Mouse (Mus musculus): Measurements from ENCODE around the gene Tmem59. TPM values are rescaled to one million over a fixed set of nuclear protein-coding genes. Genes with fewer than 3 reads are reported as not detected.
A peak's percentile ranks its signal among the peaks of the same experiment; 100 is the strongest.

Tmem59 gene
- polyA plus RNA-seq, 1 experiment from 2014 or later = 352 TPM

DNA sequence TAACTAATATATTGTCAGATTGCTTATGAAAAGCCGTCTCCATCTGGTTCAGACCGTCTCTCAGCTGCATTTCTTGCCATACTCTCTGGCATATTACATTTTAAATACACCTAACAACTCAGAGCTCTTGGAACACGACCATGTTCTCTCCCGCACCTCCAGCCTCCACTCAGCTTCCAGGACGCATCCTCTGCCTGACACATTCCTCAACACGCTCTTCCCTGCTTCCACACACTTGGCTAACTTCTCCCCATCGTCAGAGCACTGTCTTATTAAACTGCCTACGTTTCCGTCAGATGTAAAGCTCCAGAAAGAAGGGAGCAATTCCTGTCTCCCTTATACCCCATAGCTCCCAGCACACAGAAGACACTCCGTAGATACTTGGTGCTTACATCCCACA lies 14.9 kb upstream of the Tmem59 start:
- Histone ChIP-seq H3K9me3 (ENCODE audit: control insufficient read depth, low read length) (no peaks in the 10 kb centered on the region), H3K27ac (replicated peaks in 1 of 2; ENCODE audit: control insufficient read depth in 1 of 2, insufficient read depth in 1 of 2, low read depth in 2 of 2, low read length in 2 of 2) (no peak overlapping the region), H3K4me3 (ENCODE audit: control insufficient read depth in 1 of 2, insufficient read depth in 1 of 2, low read depth in 1 of 2, low read length in 2 of 2) (no peak overlapping the region), H3K4me1 (ENCODE audit: control insufficient read depth in 2 of 2, insufficient read depth in 2 of 2, low read length in 2 of 2) (0 out of 4 replicates have a peak, but pooled peaks cover 0 to 2% of the 10 kb centered on the region in 2 experiments), H3K9ac (ENCODE audit: low read length) (no peak overlapping the region), H3K4me2 (ENCODE audit: low read length) (no peak overlapping the region), H3K36me3 (ENCODE audit: control insufficient read depth, insufficient read depth, low read length) (peaks cover 44% of the 10 kb centered on the region), H3K27me3 (ENCODE audit: control insufficient read depth, insufficient read depth, low read length) (no peaks in the 10 kb centered on the region)
- ATAC-seq (ENCODE audit: insufficient number of reproducible peaks, insufficient read depth, low FRiP score, low read depth) = no peak
- 80% methylated on average over 10 of the region's 10 CpGs for WGBS

DNA sequence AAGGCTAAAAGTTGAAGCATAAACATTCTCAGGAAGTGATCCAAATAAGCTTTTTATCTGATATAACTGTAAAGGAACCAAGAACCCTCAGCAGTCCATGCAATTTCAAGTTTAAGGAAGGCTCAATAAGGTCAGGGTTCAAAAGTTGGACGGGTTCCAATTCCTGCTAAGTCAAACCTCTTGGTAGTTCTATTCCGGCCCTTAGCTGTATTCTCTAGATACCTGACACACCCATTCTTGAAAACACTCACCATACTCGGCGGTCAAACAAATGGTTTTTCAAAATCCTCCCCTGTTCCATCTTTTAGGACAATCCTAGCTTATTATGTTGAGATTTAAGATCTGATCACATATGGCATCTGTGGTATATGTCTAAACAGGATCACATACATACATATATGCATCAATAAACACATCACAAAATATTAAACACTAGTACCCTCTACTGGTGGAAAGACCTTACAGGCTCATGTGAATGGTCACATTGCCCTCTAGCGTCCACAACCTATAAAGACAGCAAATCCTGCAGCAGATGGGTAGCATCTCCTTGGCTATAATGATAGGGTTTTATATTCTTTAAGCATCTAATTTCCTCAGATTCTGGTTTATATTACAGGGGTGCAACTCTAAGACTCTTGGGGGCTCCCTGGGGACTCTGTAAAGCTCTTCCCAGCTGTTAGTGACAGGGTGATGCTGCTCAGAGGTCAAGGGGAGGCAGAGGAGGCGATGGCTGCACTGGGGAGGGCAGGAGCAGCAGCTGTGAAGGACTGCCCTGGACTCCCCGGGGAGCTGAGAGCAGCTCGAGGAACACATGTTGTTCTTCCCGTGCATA lies 14.2 kb upstream of the Tmem59 start:
- 43% methylated on average over 9 of the region's 9 CpGs for WGBS
- no peak overlapping the region for H3K9ac ChIP-seq (ENCODE audit: low read length)
- no peak for ATAC-seq (ENCODE audit: insufficient number of reproducible peaks, insufficient read depth, low FRiP score, low read depth)
- 0 out of 4 replicates have a peak, but pooled peaks cover 0 to 2% of the 10 kb centered on the region in 2 experiments for H3K4me1 ChIP-seq (ENCODE audit: control insufficient read depth in 2 of 2, insufficient read depth in 2 of 2, low read length in 2 of 2)
- H3K9me3 ChIP-seq (ENCODE audit: control insufficient read depth, low read length) = no peaks in the 10 kb centered on the region
- no peak overlapping the region for H3K4me3 ChIP-seq (ENCODE audit: control insufficient read depth in 1 of 2, insufficient read depth in 1 of 2, low read depth in 1 of 2, low read length in 2 of 2)
- H3K27me3 ChIP-seq (ENCODE audit: control insufficient read depth, insufficient read depth, low read length) = no peaks in the 10 kb centered on the region
- peaks cover 39% of the 10 kb centered on the region for H3K36me3 ChIP-seq (ENCODE audit: control insufficient read depth, insufficient read depth, low read length)
- H3K4me2 ChIP-seq (ENCODE audit: low read length) = no peak overlapping the region
- no peak overlapping the region for H3K27ac ChIP-seq (replicated peaks in 1 of 2; ENCODE audit: control insufficient read depth in 1 of 2, insufficient read depth in 1 of 2, low read depth in 2 of 2, low read length in 2 of 2)

DNA sequence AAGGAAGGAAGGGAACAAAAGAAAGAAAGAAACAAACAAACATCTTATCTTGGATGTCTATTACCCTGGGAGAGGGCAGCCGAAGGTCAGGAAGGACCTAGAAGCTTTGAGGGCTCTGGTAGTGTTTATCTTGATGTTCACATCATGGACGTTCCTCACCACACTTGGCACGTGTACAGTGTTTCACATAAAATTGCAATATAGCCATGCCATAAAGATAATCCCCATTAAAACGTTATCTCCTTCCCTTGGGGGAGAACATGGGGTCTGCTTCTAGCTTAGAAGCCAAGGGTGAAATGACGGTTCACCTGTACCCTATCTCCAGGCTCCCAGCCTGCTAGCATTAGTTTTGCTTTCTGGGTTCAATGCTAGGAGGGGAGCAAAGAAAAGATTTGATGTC lies 11.5 kb upstream of the Tmem59 start:
- Histone ChIP-seq H3K9ac (ENCODE audit: low read length) (no peak overlapping the region), H3K9me3 (ENCODE audit: control insufficient read depth, low read length) (no peaks in the 10 kb centered on the region), H3K27ac (replicated peaks in 1 of 2; ENCODE audit: control insufficient read depth in 1 of 2, insufficient read depth in 1 of 2, low read depth in 2 of 2, low read length in 2 of 2) (no peak overlapping the region), H3K36me3 (ENCODE audit: control insufficient read depth, insufficient read depth, low read length) (peaks cover 34% of the 10 kb centered on the region), H3K4me3 (ENCODE audit: control insufficient read depth in 1 of 2, insufficient read depth in 1 of 2, low read depth in 1 of 2, low read length in 2 of 2) (no peak overlapping the region), H3K4me2 (ENCODE audit: low read length) (no peak overlapping the region), H3K27me3 (ENCODE audit: control insufficient read depth, insufficient read depth, low read length) (no peaks in the 10 kb centered on the region), H3K4me1 (ENCODE audit: control insufficient read depth in 2 of 2, insufficient read depth in 2 of 2, low read length in 2 of 2) (0 out of 4 replicates have a peak, but pooled peaks cover 0 to 2% of the 10 kb centered on the region in 2 experiments)
- 60% methylated on average over 5 of the region's 5 CpGs for WGBS
- no peak for ATAC-seq (ENCODE audit: insufficient number of reproducible peaks, insufficient read depth, low FRiP score, low read depth)

DNA sequence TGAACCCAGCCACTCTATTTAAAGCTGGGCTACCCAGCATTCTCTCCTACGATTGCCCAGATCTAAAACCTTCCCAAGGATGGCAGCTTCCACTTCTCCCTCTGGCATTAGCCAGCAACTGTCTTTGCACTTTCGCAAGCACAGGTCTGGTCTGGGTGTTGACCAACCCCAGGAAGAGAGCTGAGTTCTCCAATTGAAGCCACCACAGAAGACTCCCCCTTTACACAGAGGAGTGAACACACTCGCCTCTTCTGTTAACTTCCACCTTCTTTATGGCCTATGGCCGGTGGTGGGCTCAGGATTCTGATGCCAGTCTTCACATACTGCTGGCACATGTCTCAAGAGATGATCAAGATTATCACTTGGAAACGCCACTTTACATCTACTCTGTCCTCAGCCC lies 10.4 kb upstream of the Tmem59 start:
- Histone ChIP-seq H3K36me3 (ENCODE audit: control insufficient read depth, insufficient read depth, low read length) (peaks cover 45% of the 10 kb centered on the region), H3K27me3 (ENCODE audit: control insufficient read depth, insufficient read depth, low read length) (no peaks in the 10 kb centered on the region), H3K9me3 (ENCODE audit: control insufficient read depth, low read length) (no peaks in the 10 kb centered on the region), H3K9ac (ENCODE audit: low read length) (no peak overlapping the region), H3K27ac (replicated peaks in 1 of 2; ENCODE audit: control insufficient read depth in 1 of 2, insufficient read depth in 1 of 2, low read depth in 2 of 2, low read length in 2 of 2) (no peak overlapping the region), H3K4me3 (ENCODE audit: control insufficient read depth in 1 of 2, insufficient read depth in 1 of 2, low read depth in 1 of 2, low read length in 2 of 2) (no peak overlapping the region), H3K4me2 (ENCODE audit: low read length) (no peak overlapping the region), H3K4me1 (ENCODE audit: control insufficient read depth in 2 of 2, insufficient read depth in 2 of 2, low read length in 2 of 2) (0 out of 4 replicates have a peak, but pooled peaks cover 0 to 2% of the 10 kb centered on the region in 2 experiments)
- 80% methylated on average over 5 of the region's 5 CpGs for WGBS
- ATAC-seq (ENCODE audit: insufficient number of reproducible peaks, insufficient read depth, low FRiP score, low read depth) = no peak

DNA sequence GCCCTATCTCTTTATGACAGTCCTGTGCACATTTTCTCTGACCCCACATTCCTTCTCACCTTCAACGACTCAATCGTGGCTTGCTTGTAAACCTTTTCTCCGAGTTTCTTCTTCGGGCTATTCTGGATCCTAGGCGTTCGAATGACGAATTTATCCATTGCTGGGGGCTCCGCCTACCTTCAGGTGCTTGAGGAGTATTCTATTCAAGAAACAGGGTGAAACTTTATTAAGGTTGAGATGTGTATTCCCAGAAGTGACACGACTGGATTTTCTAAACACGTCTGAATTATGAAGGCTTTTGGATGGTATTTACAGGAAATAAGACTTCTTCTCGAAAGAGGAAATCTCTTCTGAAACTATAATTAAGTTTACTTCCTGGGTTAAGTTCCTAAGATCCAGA lies 693 bp upstream of the Tmem59 start:
- 47% methylated on average over 11 of the region's 11 CpGs for WGBS
- no peak for ATAC-seq (ENCODE audit: insufficient number of reproducible peaks, insufficient read depth, low FRiP score, low read depth)
- no peaks in the 10 kb centered on the region for H3K9me3 ChIP-seq (ENCODE audit: control insufficient read depth, low read length)
- H3K4me2 ChIP-seq (ENCODE audit: low read length) = peak overlapping the region; percentile 71
- H3K4me1 ChIP-seq (ENCODE audit: control insufficient read depth in 2 of 2, insufficient read depth in 2 of 2, low read length in 2 of 2) = peaks cover 0 to 21% of the 10 kb centered on the region in 2 experiments; a peak in 2 of 4 replicates
- no peaks in the 10 kb centered on the region for H3K27me3 ChIP-seq (ENCODE audit: control insufficient read depth, insufficient read depth, low read length)
- H3K36me3 ChIP-seq (ENCODE audit: control insufficient read depth, insufficient read depth, low read length) = peaks cover 37% of the 10 kb centered on the region
- peak overlapping the region; percentile 94 for H3K9ac ChIP-seq (ENCODE audit: low read length)
- peak overlapping the region; percentile 87 to 98 for H3K4me3 ChIP-seq (ENCODE audit: control insufficient read depth in 1 of 2, insufficient read depth in 1 of 2, low read depth in 1 of 2, low read length in 2 of 2)
- H3K27ac ChIP-seq (replicated peaks in 1 of 2; ENCODE audit: control insufficient read depth in 1 of 2, insufficient read depth in 1 of 2, low read depth in 2 of 2, low read length in 2 of 2) = peak overlapping the region; percentile 96 to 97

DNA sequence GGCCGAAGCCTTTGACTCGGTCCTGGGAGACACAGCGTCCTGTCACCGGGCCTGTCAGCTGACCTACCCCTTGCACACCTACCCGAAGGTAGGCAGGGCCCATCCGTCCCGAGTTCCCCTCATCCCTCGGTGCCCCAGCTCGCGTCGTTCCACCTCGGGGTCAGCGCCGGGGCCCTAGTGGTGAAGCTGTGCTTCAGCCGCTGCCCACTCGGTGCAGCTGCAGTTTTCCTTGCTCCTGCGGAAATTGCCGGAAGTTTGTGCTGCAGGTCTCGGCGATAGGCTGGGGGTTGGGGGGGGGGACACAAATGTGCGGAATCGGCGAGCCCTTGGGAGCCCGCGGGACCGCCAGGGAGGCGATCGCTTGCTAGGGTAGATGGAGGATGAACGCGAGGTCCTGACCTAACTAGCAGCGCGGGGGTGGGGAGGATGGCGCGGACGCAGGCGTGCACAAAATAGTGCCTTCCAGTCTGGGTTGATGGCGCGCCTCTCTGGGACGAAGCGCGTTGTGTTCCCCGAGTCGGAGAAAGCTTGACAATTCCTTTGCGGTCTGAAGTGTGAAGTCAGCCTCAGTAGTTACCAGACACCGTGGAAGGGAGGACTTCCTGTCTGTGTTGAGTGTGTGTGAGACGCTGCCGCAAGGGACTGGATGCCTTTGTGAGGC lies 761 bp downstream of the Tmem59 start, which contains the start of gene Tceanc2:
Gene Tceanc2 (minus strand): TSS at position 287 of the 661 bp plus-strand sequence.
- ATAC-seq (ENCODE audit: insufficient number of reproducible peaks, insufficient read depth, low FRiP score, low read depth) = peak; percentile 54
- H3K27me3 ChIP-seq (ENCODE audit: control insufficient read depth, insufficient read depth, low read length) = no peaks in the 10 kb centered on the region
- WGBS = under 1% methylated on average over 47 of the region's 47 CpGs

DNA sequence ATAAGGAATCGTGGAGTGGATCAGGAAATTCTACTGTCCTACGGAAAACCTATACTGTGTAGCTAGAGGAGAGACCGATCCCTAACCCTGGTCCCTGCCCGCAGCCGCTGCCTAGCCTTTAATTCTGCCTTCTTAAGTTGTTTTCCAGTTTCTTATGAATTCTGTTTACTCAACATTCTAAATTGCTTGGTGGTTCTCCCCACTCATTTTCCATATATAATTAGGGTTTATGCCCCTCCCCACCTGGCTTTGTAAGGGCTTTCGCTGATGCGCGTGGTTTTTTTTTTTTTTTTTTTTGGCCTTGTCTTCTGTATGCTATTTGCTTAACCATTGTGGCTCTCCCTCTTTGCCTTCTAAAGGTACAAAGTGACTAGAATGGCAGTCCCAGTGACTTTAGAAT lies 1.4 kb downstream of the Tmem59 start:
- ATAC-seq (ENCODE audit: insufficient number of reproducible peaks, insufficient read depth, low FRiP score, low read depth) = no peak
- Histone ChIP-seq H3K4me1 (ENCODE audit: control insufficient read depth in 2 of 2, insufficient read depth in 2 of 2, low read length in 2 of 2) (peaks cover 0 to 21% of the 10 kb centered on the region in 2 experiments; a peak in 2 of 4 replicates), H3K9me3 (ENCODE audit: control insufficient read depth, low read length) (no peaks in the 10 kb centered on the region), H3K9ac (ENCODE audit: low read length) (peak overlapping the region; percentile 94), H3K27me3 (ENCODE audit: control insufficient read depth, insufficient read depth, low read length) (no peaks in the 10 kb centered on the region), H3K27ac (replicated peaks in 1 of 2; ENCODE audit: control insufficient read depth in 1 of 2, insufficient read depth in 1 of 2, low read depth in 2 of 2, low read length in 2 of 2) (peak overlapping the region; percentile 91 to 97; a peak in 3 of 4 replicates), H3K36me3 (ENCODE audit: control insufficient read depth, insufficient read depth, low read length) (peaks cover 17% of the 10 kb centered on the region), H3K4me3 (ENCODE audit: control insufficient read depth in 1 of 2, insufficient read depth in 1 of 2, low read depth in 1 of 2, low read length in 2 of 2) (peak overlapping the region; percentile 87 to 98), H3K4me2 (ENCODE audit: low read length) (peak overlapping the region; percentile 71)
- 2% methylated on average over 8 of the region's 8 CpGs for WGBS

More for the DNA sequence above, 761 bp downstream of the Tmem59 start, which contains the start of gene Tceanc2:
- H3K4me1 ChIP-seq (ENCODE audit: control insufficient read depth in 2 of 2, insufficient read depth in 2 of 2, low read length in 2 of 2) = peaks cover 0 to 21% of the 10 kb centered on the region in 2 experiments; a peak in 2 of 4 replicates
- H3K4me3 ChIP-seq (ENCODE audit: control insufficient read depth in 1 of 2, insufficient read depth in 1 of 2, low read depth in 1 of 2, low read length in 2 of 2) = peak within 1 kb of the TSS; percentile 87 to 98
- peak within 1 kb of the TSS; percentile 94 for H3K9ac ChIP-seq (ENCODE audit: low read length)
- H3K4me2 ChIP-seq (ENCODE audit: low read length) = peak within 1 kb of the TSS; percentile 71
- H3K27ac ChIP-seq (replicated peaks in 1 of 2; ENCODE audit: control insufficient read depth in 1 of 2, insufficient read depth in 1 of 2, low read depth in 2 of 2, low read length in 2 of 2) = peak within 1 kb of the TSS; percentile 96 to 97
- H3K36me3 ChIP-seq (ENCODE audit: control insufficient read depth, insufficient read depth, low read length) = peaks cover 23% of the 10 kb centered on the region
- no peaks in the 10 kb centered on the region for H3K9me3 ChIP-seq (ENCODE audit: control insufficient read depth, low read length)

All from heart, embryonic 14.5 days (tissue).